Mouse (Mus musculus) kidney, postnatal 36 days (tissue): Measurements from ENCODE around the gene Pnkp.

Experiments used
- DNase-seq, 2 experiments: peaks; one replicate each; pipeline ENCODE4 v3.0.0; 2021 to 2022; ENCODE audit warnings: mixed read lengths in 2 of 2

Pnkp gene

DNA sequence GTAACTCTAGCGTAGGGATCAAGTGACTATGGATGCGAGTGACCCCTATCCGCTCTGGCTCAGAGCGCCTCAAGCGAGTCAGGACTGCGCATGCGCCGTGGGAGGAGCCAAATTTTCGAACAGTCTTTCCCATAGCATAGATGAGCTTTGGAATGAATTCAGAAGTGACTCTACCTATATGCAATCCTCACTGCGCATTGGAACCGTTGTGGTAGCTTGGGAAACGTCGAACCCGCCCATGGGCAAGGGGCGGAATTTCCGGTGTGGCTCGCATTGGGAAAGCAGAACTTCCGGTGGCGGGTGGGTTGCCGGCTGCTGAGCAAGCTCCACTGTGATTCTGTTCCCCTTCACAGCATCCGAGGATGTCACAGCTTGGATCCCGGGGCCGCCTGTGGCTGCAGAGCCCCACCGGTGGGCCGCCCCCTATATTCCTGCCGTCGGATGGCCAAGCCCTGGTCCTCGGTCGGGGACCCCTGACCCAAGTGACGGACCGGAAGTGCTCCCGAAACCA lies at the start of gene Pnkp:
Pnkp (plus strand) TSS at position 98 of the 511 bp plus-strand sequence.
- peak; percentile 86 to 90 for DNase-seq

- DNase-seq, result no peak
Measured at GRCm38 (mm10) chr7:44808927-44809326, 48.0 kb upstream of the Pnkp start.

- DNase-seq, result no peak
Measured at GRCm38 (mm10) chr7:44809466-44809865, 47.5 kb upstream of the Pnkp start.

DNA sequence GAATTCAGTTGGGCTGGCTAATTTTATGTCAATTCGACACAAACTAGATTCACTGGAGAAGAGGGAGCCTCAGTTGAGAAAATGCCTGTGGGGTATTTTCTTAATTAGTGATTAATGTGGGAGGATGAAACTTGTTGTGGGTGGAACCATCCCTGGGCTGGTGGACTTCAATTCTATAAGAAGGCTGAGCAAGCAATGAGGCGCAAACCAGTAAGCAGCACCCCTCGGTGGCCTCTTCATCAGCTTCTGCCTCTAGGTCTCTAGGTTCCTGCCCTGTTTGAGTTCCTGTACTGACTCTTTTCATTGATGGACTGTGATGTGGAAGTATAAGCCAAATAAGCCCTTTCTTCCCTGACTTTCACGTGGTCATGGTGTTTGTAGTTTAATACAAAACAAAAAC lies 46.6 kb upstream of the Pnkp start:
- no peak for DNase-seq

GRCm38 (mm10) chr7:44810819-44811557 lies 46.0 kb upstream of the Pnkp start:
- no peak for DNase-seq

DNA sequence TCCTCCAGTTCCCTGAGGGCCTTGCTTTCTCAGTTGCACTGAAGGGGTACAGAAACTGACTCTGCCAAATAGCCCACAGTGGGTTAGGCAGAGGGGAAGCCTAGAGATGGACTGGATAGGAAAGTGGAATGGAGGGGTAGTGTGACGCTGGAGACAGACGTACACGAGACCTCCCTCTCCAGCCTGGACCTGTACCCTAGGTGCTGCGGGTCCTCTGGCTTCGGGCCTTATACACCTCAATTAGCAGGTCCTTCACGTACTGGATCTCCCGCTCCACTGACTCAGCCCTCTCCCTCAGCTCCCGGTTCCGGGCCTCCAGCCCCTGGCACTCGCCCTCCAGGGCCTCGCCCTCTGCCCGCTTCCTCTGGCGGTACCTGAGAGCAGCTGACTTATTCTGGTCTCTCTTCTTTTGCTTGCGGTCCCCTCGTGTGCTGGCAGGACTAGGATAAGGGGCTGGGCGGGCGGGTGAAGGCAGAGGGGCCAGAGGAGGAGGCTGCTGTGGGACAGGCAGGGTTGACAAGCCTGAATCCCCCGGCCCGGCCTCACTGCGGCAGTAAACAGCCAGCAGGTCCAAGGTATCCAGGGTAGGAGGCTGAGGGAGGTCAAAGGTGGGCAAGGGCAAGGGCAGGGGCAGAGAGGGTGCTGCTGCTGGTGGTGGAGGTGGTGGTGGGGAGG lies 44.2 kb upstream of the Pnkp start:
- DNase-seq, result no peak

GRCm38 (mm10) chr7:44813985-44814384 lies 43.0 kb upstream of the Pnkp start:
- no peak for DNase-seq

- DNase-seq, result no peak
Measured at GRCm38 (mm10) chr7:44814423-44814822, 42.5 kb upstream of the Pnkp start.

DNA sequence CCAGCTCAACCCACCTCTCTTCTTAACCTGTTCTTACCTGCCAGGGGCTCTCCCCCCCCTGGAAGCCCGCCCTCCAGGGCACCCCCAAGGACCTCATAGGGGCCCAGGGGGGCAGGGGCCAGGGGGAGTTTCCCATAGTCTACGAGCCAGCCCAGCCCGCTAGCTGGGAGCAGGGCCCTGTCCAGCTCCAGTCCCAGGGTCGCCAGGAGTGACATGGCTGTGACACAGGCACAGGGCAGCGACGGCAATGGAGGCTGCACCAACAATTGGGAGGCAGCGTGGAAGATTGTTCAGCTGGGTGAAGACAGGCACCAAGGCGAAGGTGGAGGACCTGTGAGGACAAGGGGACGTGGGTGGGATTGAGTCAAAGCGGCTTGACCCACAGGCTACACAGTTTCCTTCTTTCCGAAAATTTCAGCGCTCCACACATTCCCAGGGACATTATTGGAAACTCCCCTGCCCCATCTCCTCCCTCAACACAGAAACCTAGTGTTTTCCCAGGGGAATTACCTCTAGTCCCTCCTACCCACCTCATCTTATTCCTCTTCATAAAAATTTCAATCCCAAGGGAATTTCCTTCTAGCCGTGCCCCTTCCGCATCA lies 41.9 kb upstream of the Pnkp start:
- DNase-seq, result no peak

GRCm38 (mm10) chr7:44815721-44816469 lies 41.0 kb upstream of the Pnkp start, which contains the start of the genes Nup62 and Il4i1:
Nup62 (plus strand) TSS chr7:44816088.
Il4i1 (plus strand) TSS chr7:44816387.
- peak; percentile 99 to 100 for DNase-seq

DNA sequence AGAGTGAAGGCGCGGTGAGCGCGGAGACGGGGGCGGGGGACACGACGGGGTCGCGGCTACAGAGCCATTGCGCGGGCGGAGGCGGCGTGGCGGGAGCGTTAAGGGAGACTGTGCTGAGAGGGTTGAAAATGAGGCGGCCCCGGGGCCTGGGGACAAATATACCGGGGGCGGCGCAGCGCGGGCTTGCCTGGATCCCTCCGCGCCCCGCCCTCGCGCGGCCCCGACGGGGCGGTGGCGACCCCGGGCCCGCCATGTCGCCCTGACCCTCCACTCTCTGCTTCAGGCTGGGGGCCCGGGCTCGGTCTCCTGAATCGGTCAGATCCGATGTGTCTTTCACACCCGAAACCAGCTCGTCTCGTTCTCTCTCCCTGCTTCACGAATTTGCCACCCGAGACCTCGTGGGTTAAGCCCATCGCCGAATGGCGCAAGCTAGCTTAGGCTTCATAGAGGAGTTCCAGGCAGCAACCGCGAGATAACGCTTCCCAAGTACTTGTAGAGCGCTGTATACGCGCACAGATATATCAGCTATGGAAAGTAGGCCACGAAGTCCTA lies 40.4 kb upstream of the Pnkp start, which contains the start of gene Atf5:
Atf5 (minus strand) TSS at position 189 of the 552 bp plus-strand sequence.
- DNase-seq, result peak in 1 of 2 experiments; percentile 68

GRCm38 (mm10) chr7:44817441-44817840 lies 39.5 kb upstream of the Pnkp start:
- DNase-seq, result no peak

DNA sequence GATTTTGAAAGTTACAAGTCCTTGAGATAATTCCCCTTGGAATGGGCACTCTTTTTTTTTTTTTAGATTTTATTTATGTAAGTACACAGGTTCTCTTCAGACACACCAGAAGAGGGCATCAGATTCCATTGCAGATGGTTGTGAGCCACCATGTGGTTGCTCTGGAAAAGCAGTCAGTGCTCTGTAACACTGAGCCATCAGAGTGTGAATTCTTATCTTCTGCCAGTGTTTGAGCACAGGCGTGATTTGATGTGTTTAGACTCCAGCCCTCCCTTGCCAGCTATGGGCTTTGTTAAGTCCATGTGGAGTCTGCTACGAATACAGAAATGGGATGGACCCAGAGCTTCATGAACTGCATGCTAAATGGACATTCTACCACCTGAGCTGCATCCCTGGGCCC lies 38.8 kb upstream of the Pnkp start:
- DNase-seq, result no peak

DNA sequence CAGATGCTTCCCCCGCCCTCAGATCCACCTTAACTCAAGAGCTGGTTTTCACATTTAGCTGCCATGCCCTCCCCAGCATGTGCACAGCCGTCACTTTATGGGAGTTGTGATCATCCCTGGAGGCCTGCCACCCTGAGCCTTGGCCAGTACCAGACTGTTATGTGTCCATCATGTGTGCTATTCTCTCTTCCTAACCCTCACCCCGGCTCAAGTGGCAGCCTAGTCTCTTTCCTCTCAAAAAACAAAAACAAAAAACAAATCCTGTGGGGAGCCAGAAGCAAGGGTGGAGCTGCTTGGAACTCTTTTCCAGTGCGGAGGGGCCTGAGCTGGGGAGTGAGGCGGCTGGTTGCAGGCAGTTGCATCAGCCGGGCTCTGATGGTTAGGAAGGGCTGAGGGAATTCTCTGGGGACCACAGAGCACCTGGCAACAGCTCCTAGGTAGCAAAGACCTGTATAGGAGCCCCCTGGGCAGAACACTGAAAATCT lies 38.1 kb upstream of the Pnkp start:
- DNase-seq, result no peak

GRCm38 (mm10) chr7:44819391-44819790 lies 37.5 kb upstream of the Pnkp start:
- DNase-seq, result no peak

- DNase-seq, result no peak
Measured at GRCm38 (mm10) chr7:44819863-44820262, 37.1 kb upstream of the Pnkp start.

DNA sequence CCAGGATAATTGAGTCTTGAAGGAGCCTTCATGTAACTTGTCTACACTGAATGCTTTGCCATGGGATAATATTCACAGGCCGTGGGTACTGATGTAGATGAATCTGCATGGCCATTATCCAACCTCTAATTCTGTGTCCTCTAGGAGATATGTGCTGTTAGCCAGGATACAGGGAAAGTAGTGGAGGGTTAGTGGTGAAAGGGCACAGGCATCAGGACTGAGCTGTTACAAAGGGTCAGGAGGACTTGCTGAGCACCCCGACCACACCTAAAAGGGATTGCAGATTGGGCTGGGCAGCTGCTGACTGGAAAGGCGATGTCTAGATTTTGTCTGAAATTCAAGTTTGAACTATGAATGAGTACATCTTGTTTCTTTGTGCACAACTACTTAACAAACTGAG lies 36.4 kb upstream of the Pnkp start:
- no peak for DNase-seq

- peak in 1 of 2 experiments; percentile 2 for DNase-seq
Measured at GRCm38 (mm10) chr7:44821666-44822448, 35.1 kb upstream of the Pnkp start.

GRCm38 (mm10) chr7:44823409-44823808 lies 33.5 kb upstream of the Pnkp start:
- no peak for DNase-seq

DNA sequence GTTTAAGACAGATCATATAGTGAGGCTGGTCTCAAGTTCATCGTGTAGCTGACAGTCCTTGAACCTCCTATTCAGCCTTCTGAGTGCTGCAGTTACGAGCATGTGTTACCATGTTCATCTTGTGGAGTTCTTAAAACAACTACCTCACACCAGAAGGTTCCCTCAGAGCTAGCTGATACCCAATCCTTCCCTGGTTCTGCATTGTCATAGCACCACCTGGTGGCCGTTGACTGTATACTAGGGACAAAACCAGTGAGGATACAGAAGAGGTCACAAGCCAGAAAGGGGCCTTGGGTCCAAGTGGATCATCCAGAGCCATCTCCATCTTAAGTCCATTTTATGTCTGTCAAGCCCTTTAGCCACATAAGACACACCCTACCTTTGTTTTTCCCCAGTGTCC lies 32.1 kb upstream of the Pnkp start:
- peak; percentile 74 to 92 for DNase-seq

DNA sequence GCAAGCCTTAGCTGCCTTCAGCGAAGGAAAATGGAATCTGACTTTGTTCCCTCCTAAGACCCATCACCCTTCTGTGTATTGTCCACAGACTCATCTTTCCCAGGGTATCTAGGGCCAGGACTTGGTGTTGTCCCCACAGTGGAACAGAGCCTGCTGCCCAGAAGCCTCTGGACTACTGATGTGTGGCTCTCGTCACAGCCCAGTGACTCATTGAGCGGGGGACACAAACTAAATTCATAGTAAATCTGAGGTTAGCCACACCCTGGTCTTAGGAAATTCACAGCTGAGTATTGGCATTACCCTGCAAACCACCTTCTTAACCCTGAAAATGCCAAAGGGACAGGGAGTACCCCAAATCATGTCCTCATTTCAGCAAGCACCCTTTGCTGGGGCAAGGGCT lies 30.2 kb upstream of the Pnkp start:
- no peak for DNase-seq
